Mouse (Mus musculus) intestine, embryonic 15.5 days (tissue): ENCODE results near the gene Rin3. TPM values are rescaled to one million over a fixed set of nuclear protein-coding genes. Genes with fewer than 3 reads are reported as not detected.
"Not testable (repeated sequence)": the region's sequence is repeated elsewhere in the genome, so short reads cannot be mapped to it uniquely, and the experiment has no call there.

Source experiments
- ATAC-seq: fragments of 200-750 bp; cut with Nextera tagmentation; 2 replicates; pipeline ENCODE4 v1.8.0; 2017; ENCODE audit warnings: moderate TSS enrichment, moderate library complexity
- H3K27ac ChIP-seq: fragments of 300-500 bp; sonication (generic); 2 replicates; pipeline ENCODE4 v1.5.1; 2015; ENCODE audit warnings: mild to moderate bottlenecking, inconsistent platforms
- H3K27me3 ChIP-seq: fragments of 300-500 bp; sonication (generic); replicated peaks from 2 replicates; pipeline ENCODE4 v1.6.1; 2015; ENCODE audit warnings: inconsistent platforms
- H3K36me3 ChIP-seq: fragments of 300-500 bp; sonication (generic); 2 replicates; pipeline ENCODE4 v1.6.1; 2015; ENCODE audit warnings: inconsistent platforms
- H3K4me1 ChIP-seq: fragments of 300-500 bp; sonication (generic); replicated peaks from 2 replicates; pipeline ENCODE4 v1.6.1; 2015; ENCODE audit warnings: inconsistent platforms
- H3K4me2 ChIP-seq: fragments of 300-500 bp; sonication (generic); replicated peaks from 2 replicates; pipeline ENCODE4 v1.6.1; 2015; ENCODE audit warnings: mild to moderate bottlenecking, inconsistent platforms
- H3K4me3 ChIP-seq: fragments of 300-500 bp; sonication (generic); replicated peaks from 2 replicates; pipeline ENCODE4 v1.5.1; 2015; ENCODE audit warnings: inconsistent platforms
- H3K9ac ChIP-seq: fragments of 300-500 bp; sonication (generic); 2 replicates; pipeline ENCODE4 v1.6.1; 2015; ENCODE audit warnings: inconsistent platforms
- H3K9me3 ChIP-seq: fragments of 300-500 bp; sonication (generic); 2 replicates; pipeline ENCODE4 v1.6.1; 2016; ENCODE audit warnings: inconsistent platforms
- WGBS: fragments of 180-500 bp; shearing (Covaris S2); methylation state at CpG from one replicate; pipeline ENCODE4 v1.1.7; 2015; 5-methylcytosine and 5-hydroxymethylcytosine counted together
- polyA plus RNA-seq: library from polyadenylated mRNA; unstranded; fragments of >200 nt; fragmentation: Nextera tagmentation; extraction: Ambion mirVana; gene quantifications from 2 replicates; pipeline ENCODE4 v1.2.1, GENCODE M21; 2015

Gene Rin3
- polyA plus RNA-seq, 1 experiment from 2014 or later = 9.4 TPM

GRCm38 (mm10) chr12:102258522-102259112 is 24.2 kb upstream of the Rin3 start:
- H3K27me3 ChIP-seq = no peaks in the 10 kb centered on the region
- H3K27ac ChIP-seq = no peak overlapping the region
- H3K4me1 ChIP-seq = peaks cover 7% of the 10 kb centered on the region
- no peak overlapping the region for H3K4me2 ChIP-seq
- H3K36me3 ChIP-seq = no peaks in the 10 kb centered on the region
- ATAC-seq = no peak
- no peaks in the 10 kb centered on the region for H3K9me3 ChIP-seq
- WGBS = 83% methylated on average over 3 of the region's 3 CpGs
- no peak overlapping the region for H3K9ac ChIP-seq
- H3K4me3 ChIP-seq = no peak overlapping the region

DNA sequence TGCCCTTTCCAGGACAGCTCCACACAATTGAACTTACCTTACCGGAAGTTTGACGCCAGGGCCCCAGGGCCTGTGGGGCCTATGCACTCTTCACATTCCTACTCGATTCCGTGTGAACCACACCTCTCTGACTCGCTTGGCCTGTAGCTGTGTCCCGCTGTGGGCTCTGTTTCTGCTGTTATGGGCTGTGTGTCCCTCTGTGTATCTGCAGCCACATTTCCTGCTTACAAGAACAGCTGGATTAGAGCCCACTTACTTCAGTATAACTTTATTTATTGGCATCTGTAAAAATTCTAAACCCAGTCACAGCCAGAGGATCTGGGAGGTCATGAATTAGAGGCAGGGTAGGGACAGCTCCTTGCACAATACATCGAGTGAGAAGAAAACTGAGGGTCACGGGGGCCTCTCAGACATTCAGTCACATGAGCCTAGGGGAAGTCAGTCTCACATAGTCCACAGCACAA is 20.9 kb upstream of the Rin3 start:
- no peaks in the 10 kb centered on the region for H3K36me3 ChIP-seq
- H3K27ac ChIP-seq = peak overlapping the region; percentile 52; the same call in 1 of the 2 replicates
- WGBS = 12% methylated on average over 8 of the region's 8 CpGs
- no peaks in the 10 kb centered on the region for H3K27me3 ChIP-seq
- H3K4me3 ChIP-seq = no peak overlapping the region
- H3K9me3 ChIP-seq = no peaks in the 10 kb centered on the region
- H3K4me1 ChIP-seq = peaks cover 7% of the 10 kb centered on the region
- no peak overlapping the region for H3K9ac ChIP-seq
- no peak overlapping the region for H3K4me2 ChIP-seq
- peak; percentile 92 for ATAC-seq

GRCm38 (mm10) chr12:102262809-102263208 is 20.0 kb upstream of the Rin3 start:
- H3K27ac ChIP-seq = 0 out of 2 replicates have a peak overlapping the region, but pooled peaks have one; percentile 52
- WGBS = 87% methylated on average over 2 of the region's 2 CpGs
- no peaks in the 10 kb centered on the region for H3K9me3 ChIP-seq
- no peak overlapping the region for H3K4me2 ChIP-seq
- peak; percentile 35; the same call in 1 of the 2 replicates for ATAC-seq
- H3K36me3 ChIP-seq = no peaks in the 10 kb centered on the region
- H3K4me3 ChIP-seq = no peak overlapping the region
- no peaks in the 10 kb centered on the region for H3K27me3 ChIP-seq
- H3K9ac ChIP-seq = no peak overlapping the region
- H3K4me1 ChIP-seq = peaks cover 7% of the 10 kb centered on the region

- H3K4me1 ChIP-seq = peaks cover 7% of the 10 kb centered on the region
- no peak overlapping the region for H3K4me2 ChIP-seq
- no peak overlapping the region for H3K27ac ChIP-seq
- H3K4me3 ChIP-seq = no peak overlapping the region
- H3K9ac ChIP-seq = no peak overlapping the region
- H3K9me3 ChIP-seq = no peaks in the 10 kb centered on the region
- no peaks in the 10 kb centered on the region for H3K36me3 ChIP-seq
- ATAC-seq = no peak
- H3K27me3 ChIP-seq = no peaks in the 10 kb centered on the region
Measured at GRCm38 (mm10) chr12:102263249-102263648, 19.6 kb upstream of the Rin3 start.

- no peaks in the 10 kb centered on the region for H3K36me3 ChIP-seq
- no peak for ATAC-seq
- WGBS = 92% methylated on average over 8 of the region's 8 CpGs
Measured at GRCm38 (mm10) chr12:102266433-102266832, 16.4 kb upstream of the Rin3 start.

GRCm38 (mm10) chr12:102269144-102269543 is 13.7 kb upstream of the Rin3 start:
- H3K9me3 ChIP-seq = no peaks in the 10 kb centered on the region
- no peak overlapping the region for H3K9ac ChIP-seq
- ATAC-seq = no peak
- H3K4me1 ChIP-seq = no peaks in the 10 kb centered on the region
- 64% methylated on average over 2 of the region's 2 CpGs for WGBS
- no peak overlapping the region for H3K27ac ChIP-seq
- H3K36me3 ChIP-seq = no peaks in the 10 kb centered on the region
- no peaks in the 10 kb centered on the region for H3K27me3 ChIP-seq
- no peak overlapping the region for H3K4me2 ChIP-seq
- H3K4me3 ChIP-seq = no peak overlapping the region

More at GRCm38 (mm10) chr12:102266433-102266832, 16.4 kb upstream of the Rin3 start:
- Histone ChIP-seq H3K27ac (no peak overlapping the region), H3K9ac (no peak overlapping the region), H3K4me3 (no peak overlapping the region), H3K9me3 (no peaks in the 10 kb centered on the region), H3K4me1 (peaks cover 6% of the 10 kb centered on the region), H3K4me2 (no peak overlapping the region), H3K27me3 (no peaks in the 10 kb centered on the region)

GRCm38 (mm10) chr12:102270776-102271405 is 12.0 kb upstream of the Rin3 start:
- no peak for ATAC-seq
- WGBS = 65% methylated on average over 6 of the region's 6 CpGs

DNA sequence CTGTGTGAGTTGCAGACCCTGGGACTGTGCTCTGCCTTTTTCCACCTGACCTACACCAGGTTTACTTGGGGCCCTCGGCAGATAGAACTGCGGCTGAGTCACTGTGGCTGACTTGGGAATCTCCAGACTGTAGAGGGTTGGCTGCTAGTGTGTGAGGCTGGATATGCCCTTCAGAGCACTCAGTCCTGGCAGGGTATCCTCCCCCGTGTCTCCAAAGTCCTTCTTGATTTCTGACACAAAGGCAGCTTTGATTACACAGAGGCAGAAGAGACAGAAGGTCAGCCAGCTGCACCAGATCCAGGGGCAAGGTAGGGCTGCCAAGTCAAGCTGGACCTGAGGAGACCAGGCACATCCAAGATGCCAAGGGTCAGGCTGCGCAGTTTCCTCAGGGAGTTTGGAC is 11.4 kb upstream of the Rin3 start:
- H3K9me3 ChIP-seq = no peaks in the 10 kb centered on the region
- H3K9ac ChIP-seq = no peak overlapping the region
- H3K4me1 ChIP-seq = 0 out of 2 replicates have a peak, but pooled peaks cover 2% of the 10 kb centered on the region
- no peak overlapping the region for H3K4me2 ChIP-seq
- H3K27me3 ChIP-seq = no peaks in the 10 kb centered on the region
- H3K27ac ChIP-seq = no peak overlapping the region
- no peak for ATAC-seq
- 63% methylated on average over 4 of the region's 4 CpGs for WGBS
- no peak overlapping the region for H3K4me3 ChIP-seq
- no peaks in the 10 kb centered on the region for H3K36me3 ChIP-seq

More at GRCm38 (mm10) chr12:102270776-102271405, 12.0 kb upstream of the Rin3 start:
- Histone ChIP-seq H3K4me2 (no peak overlapping the region), H3K9me3 (no peaks in the 10 kb centered on the region), H3K27me3 (no peaks in the 10 kb centered on the region), H3K9ac (no peak overlapping the region), H3K4me3 (no peak overlapping the region), H3K4me1 (0 out of 2 replicates have a peak, but pooled peaks cover under 1% of the 10 kb centered on the region), H3K27ac (no peak overlapping the region), H3K36me3 (no peaks in the 10 kb centered on the region)

DNA sequence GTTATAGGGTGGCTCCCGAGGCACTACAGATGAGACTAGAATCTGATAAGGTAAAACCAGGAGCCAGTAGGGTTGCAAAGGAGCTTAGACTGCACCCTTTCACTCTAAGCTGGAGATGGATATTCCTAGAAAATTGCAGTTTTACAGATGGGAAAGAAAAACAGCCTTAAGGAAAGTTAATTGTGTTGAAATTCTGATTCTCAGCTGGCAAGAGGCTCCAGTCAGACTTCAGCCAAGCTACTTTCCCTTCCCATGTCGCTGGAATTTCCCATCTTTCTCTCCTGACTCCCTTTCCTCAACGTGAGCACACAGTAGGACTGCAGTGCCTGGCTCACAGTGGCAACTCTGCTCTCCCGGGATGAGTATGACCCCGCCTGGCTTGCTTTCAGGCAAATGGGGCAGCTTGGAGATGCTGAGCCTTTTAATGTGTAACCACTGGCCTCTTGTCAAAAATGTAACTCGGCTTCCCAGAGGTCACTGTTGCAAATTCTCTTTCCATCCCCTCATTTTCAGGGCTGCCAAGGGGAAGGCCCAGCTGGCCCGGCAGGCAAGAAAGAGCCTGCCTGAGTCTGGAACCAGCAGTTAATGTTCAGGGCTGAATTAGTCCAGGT is 6.9 kb upstream of the Rin3 start:
- H3K27me3 ChIP-seq = no peaks in the 10 kb centered on the region
- 45% methylated on average over 7 of the region's 7 CpGs for WGBS
- ATAC-seq = no peak
- peak overlapping the region; percentile 29; the same call in 1 of the 2 replicates for H3K27ac ChIP-seq
- no peak overlapping the region for H3K9ac ChIP-seq
- no peaks in the 10 kb centered on the region for H3K36me3 ChIP-seq
- H3K4me1 ChIP-seq = 0 out of 2 replicates have a peak, but pooled peaks cover 2% of the 10 kb centered on the region
- no peak overlapping the region for H3K4me3 ChIP-seq
- no peak overlapping the region for H3K4me2 ChIP-seq
- H3K9me3 ChIP-seq = no peaks in the 10 kb centered on the region

GRCm38 (mm10) chr12:102280290-102280689 is 2.6 kb upstream of the Rin3 start:
- H3K27ac ChIP-seq, H3K9me3 ChIP-seq: not testable (repeated sequence)
- WGBS = 55% methylated on average over 4 of the region's 4 CpGs

DNA sequence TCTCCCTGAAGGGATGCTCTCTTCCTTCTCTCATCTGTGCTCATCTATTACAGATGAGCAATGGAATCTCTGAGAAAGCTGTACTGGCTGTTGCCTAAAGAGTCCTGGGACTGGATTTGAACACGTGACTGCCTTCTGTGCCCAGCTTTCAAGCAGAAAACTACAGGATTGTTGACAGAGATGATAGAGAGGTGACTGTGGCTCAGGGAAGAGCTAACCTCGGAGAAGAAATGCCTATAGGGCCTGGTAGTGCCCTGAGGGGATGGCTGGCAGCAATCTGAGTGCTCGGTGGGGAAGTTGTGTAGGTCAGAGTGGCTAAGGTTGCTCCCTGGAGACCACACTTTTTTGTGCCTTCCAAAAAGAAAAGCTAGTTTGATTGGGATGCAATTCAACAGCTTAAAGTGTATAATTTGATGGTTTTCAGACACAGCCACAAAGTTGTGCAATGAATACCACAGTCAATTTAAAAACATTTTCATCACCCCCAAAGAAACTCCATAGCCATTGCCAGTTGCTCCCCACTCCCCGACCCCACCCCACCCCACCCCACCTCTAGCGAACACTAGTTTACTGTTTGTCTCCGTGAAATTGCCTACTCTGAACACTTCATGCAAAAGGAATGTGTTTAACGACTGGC is 1.9 kb upstream of the Rin3 start:
- peaks cover 21% of the 10 kb centered on the region for H3K4me1 ChIP-seq
- H3K4me3 ChIP-seq = no peak overlapping the region
- no peaks in the 10 kb centered on the region for H3K36me3 ChIP-seq
- no peak overlapping the region for H3K4me2 ChIP-seq
- WGBS = 54% methylated on average over 7 of the region's 7 CpGs
- no peaks in the 10 kb centered on the region for H3K27me3 ChIP-seq
- H3K27ac ChIP-seq = no peak overlapping the region
- H3K9me3 ChIP-seq = no peaks in the 10 kb centered on the region
- H3K9ac ChIP-seq = no peak overlapping the region
- ATAC-seq = no peak

More at GRCm38 (mm10) chr12:102280290-102280689, 2.6 kb upstream of the Rin3 start:
- not testable (repeated sequence) for H3K9ac ChIP-seq, H3K36me3 ChIP-seq, ATAC-seq, H3K27me3 ChIP-seq, H3K4me2 ChIP-seq, H3K4me3 ChIP-seq
- H3K4me1 ChIP-seq = peaks cover 16% of the 10 kb centered on the region

- ATAC-seq = no peak
- no peak overlapping the region for H3K27ac ChIP-seq
- WGBS = 69% methylated on average over 2 of the region's 2 CpGs
Measured at GRCm38 (mm10) chr12:102282126-102282525, 722 bp upstream of the Rin3 start.

More at GRCm38 (mm10) chr12:102282126-102282525, 722 bp upstream of the Rin3 start:
- Histone ChIP-seq H3K36me3 (no peaks in the 10 kb centered on the region), H3K9me3 (no peaks in the 10 kb centered on the region), H3K4me1 (peaks cover 31% of the 10 kb centered on the region), H3K4me3 (peak overlapping the region; percentile 67), H3K27me3 (no peaks in the 10 kb centered on the region), H3K9ac (no peak overlapping the region), H3K4me2 (peak overlapping the region; percentile 85)
